9 mouse cellular contexts compared by ENCODE assay signal in genomic region chr15:89376957-89377356, GRCm38 (mm10). TPM values are rescaled to one million over a fixed set of nuclear protein-coding genes. Genes with fewer than 3 reads are reported as not detected.
DNase-seq lines count a peak whose midpoint lies in the region; ATAC-seq and TF ChIP-seq lines count a peak whose summit lies in the region.
"Had no signal": no experiment of that assay in that cellular context is flagged by ENCODE, and none has a peak within 500 bp of the region (broad histone marks: within the 10 kb centered on the region; RNA-seq: fewer than 3 reads in every experiment).

Tymp (minus strand) TSS chr15:89377039.

- H3K27ac ChIP-seq in gastrocnemius, adult 2 months, result no peak within 1 kb of the TSS
- no peak within 1 kb of the TSS for H3K27ac ChIP-seq in kidney, embryonic 15.5 days
- H3K27ac ChIP-seq in embryonic facial prominence, embryonic 12.5 days, result no peak within 1 kb of the TSS
- no peak within 1 kb of the TSS for H3K27ac ChIP-seq in liver, embryonic 11.5 days (ENCODE audit: low read depth, low read length)
- H3K27ac ChIP-seq: lung, embryonic 15.5 days had no signal

- H3K4me1 ChIP-seq in kidney, embryonic 15.5 days, result peaks cover 49% of the 10 kb centered on the region
- peaks cover 26% of the 10 kb centered on the region for H3K4me1 ChIP-seq in embryonic facial prominence, embryonic 12.5 days
- H3K4me1 ChIP-seq in liver, embryonic 11.5 days (replicated peaks; ENCODE audit: control insufficient read depth, insufficient read depth, low read length), result peaks cover 29% of the 10 kb centered on the region

- H3K36me3 ChIP-seq in kidney, embryonic 15.5 days, result peaks cover 8% of the 10 kb centered on the region
- H3K36me3 ChIP-seq in embryonic facial prominence, embryonic 12.5 days, result peaks cover 8% of the 10 kb centered on the region; the same call in 1 of the 2 replicates
- peaks cover 3% of the 10 kb centered on the region; the same call in 1 of the 2 replicates for H3K36me3 ChIP-seq in liver, embryonic 11.5 days (ENCODE audit: control insufficient read depth, insufficient read depth, low read length)

- peak within 1 kb of the TSS; percentile 40 for H3K4me2 ChIP-seq in kidney, embryonic 15.5 days
- H3K4me2 ChIP-seq in embryonic facial prominence, embryonic 12.5 days (replicated peaks), result peak within 1 kb of the TSS; percentile 0
- peak within 1 kb of the TSS; percentile 42 for H3K4me2 ChIP-seq in liver, embryonic 11.5 days

- no peak for DNase-seq in gastrocnemius, adult 2 months
- no peak for DNase-seq in gastrocnemius, postnatal 25 days
- DNase-seq in kidney, postnatal 4 days, result no peak
- DNase-seq in liver, embryonic 11.5 days (ENCODE audit: low spot score), result no peak
- no peak for DNase-seq in right cerebral cortex, postnatal 14 days
- no peak for DNase-seq in right cerebral cortex, postnatal 25 days

- no peak for TF ChIP-seq CTCF in gastrocnemius, adult 2 months (IDR thresholded peaks at IDR 0.05)

- H3K9ac ChIP-seq in kidney, embryonic 15.5 days, result no peak within 1 kb of the TSS
- H3K9ac ChIP-seq in embryonic facial prominence, embryonic 12.5 days, result no peak within 1 kb of the TSS
- H3K9ac ChIP-seq in liver, embryonic 11.5 days (ENCODE audit: low read depth, low read length), result no peak within 1 kb of the TSS
- H3K9ac ChIP-seq: lung, embryonic 15.5 days had no signal

- peak within 1 kb of the TSS; percentile 20 for H3K4me3 ChIP-seq in gastrocnemius, adult 2 months
- H3K4me3 ChIP-seq in kidney, embryonic 15.5 days (replicated peaks), result peak within 1 kb of the TSS; percentile 4; the same call in 1 of the 2 replicates
- no peak within 1 kb of the TSS for H3K4me3 ChIP-seq in embryonic facial prominence, embryonic 12.5 days
- H3K4me3 ChIP-seq in liver, embryonic 11.5 days (ENCODE audit: low read depth, low read length), result no peak within 1 kb of the TSS

- no peaks in the 10 kb centered on the region for H3K9me3 ChIP-seq in kidney, embryonic 15.5 days (replicated peaks)
- no peaks in the 10 kb centered on the region for H3K9me3 ChIP-seq in embryonic facial prominence, embryonic 12.5 days
- no peaks in the 10 kb centered on the region for H3K9me3 ChIP-seq in liver, embryonic 11.5 days (ENCODE audit: control insufficient read depth, low read length)
- H3K9me3 ChIP-seq: lung, embryonic 15.5 days had no signal

- WGBS in kidney, embryonic 15.5 days, result 19% methylated on average over 16 of the region's 16 CpGs
- 13% methylated on average over 16 of the region's 16 CpGs for WGBS in embryonic facial prominence, embryonic 12.5 days
- 29% methylated on average over 16 of the region's 16 CpGs for WGBS in liver, embryonic 11.5 days

- intact Hi-C loops in gastrocnemius, adult 2 months (cut with DNase I), result no loop called here

- peaks cover 57% of the 10 kb centered on the region for H3K27me3 ChIP-seq in kidney, embryonic 15.5 days
- peaks cover 45% of the 10 kb centered on the region for H3K27me3 ChIP-seq in embryonic facial prominence, embryonic 12.5 days
- H3K27me3 ChIP-seq in liver, embryonic 11.5 days (replicated peaks; ENCODE audit: control insufficient read depth, insufficient read depth, low read length), result peaks cover 40% of the 10 kb centered on the region

- ATAC-seq in kidney, embryonic 15.5 days (replicated peaks; ENCODE audit: low FRiP score), result no peak
- no peak for ATAC-seq in embryonic facial prominence, embryonic 12.5 days (ENCODE audit: insufficient number of reproducible peaks, insufficient read depth, low FRiP score, low TSS enrichment)
- ATAC-seq in liver, embryonic 11.5 days (replicated peaks; ENCODE audit: low FRiP score), result no peak

RNA-seq across cellular contexts. Expression of gene Tymp, which starts in this region (rescaled TPM):
- total RNA-seq in gastrocnemius, adult 2 months (2021), result under 1 TPM; 0.25 to 0.64 TPM
- total RNA-seq in gastrocnemius, postnatal 25 days (2021), result under 1 TPM; 0.29 to 0.49 TPM
- polyA plus RNA-seq in kidney, embryonic 15.5 days (2015; fragmentation: Nextera tagmentation; extraction: Ambion mirVana), result 1.3 and 1.4 TPM in 2 replicates
- polyA plus RNA-seq in embryonic facial prominence, embryonic 12.5 days (2016; fragmentation: Nextera tagmentation; extraction: Ambion mirVana), result 1.2 and 1.5 TPM in 2 replicates
- 1.5 and 1.8 TPM in 2 replicates for polyA plus RNA-seq in liver, embryonic 11.5 days (2014; fragmentation: Nextera tagmentation; extraction: Ambion mirVana)

Comparison
In these comparisons a context has a peak if more than half of its experiments do, and no peak if none do; other contexts are left out.
1. H3K4me3 ChIP-seq: peak in gastrocnemius, adult 2 months (single experiment) and kidney, embryonic 15.5 days (single experiment); none in embryonic facial prominence, embryonic 12.5 days (single experiment) and liver, embryonic 11.5 days (single experiment).
2. Peak in every context shown above with its lines, with median percentiles within 50 percentile points of each other: H3K4me2 ChIP-seq.